Mouse (Mus musculus): ENCODE measurements at regions not wholly inside any gene's neighbourhood (a gene's known extent, or its start where the extent isn't known, plus 50 kb on each side); places are given as distances from the start of the nearest gene placed in this dataset.

- TF ChIP-seq CTCF (IDR thresholded peaks at IDR 0.05; ENCODE audit: borderline replicate concordance, extremely low read depth, insufficient read depth, insufficient read length) = no peak
- no peak for TF ChIP-seq POLR2A (IDR thresholded peaks at IDR 0.05; ENCODE audit: borderline replicate concordance, extremely low read depth, insufficient read depth, insufficient read length, poor library complexity, severe bottlenecking)
- no peak for DNase-seq (ENCODE audit: low read depth)
Measured at GRCm38 (mm10) chr4:10459603-10460002, 414.7 kb upstream of the 2610301B20Rik start.

GRCm38 (mm10) chr4:10480936-10481335, 393.4 kb upstream of the 2610301B20Rik start:
- TF ChIP-seq POLR2A (IDR thresholded peaks at IDR 0.05; ENCODE audit: borderline replicate concordance, extremely low read depth, insufficient read depth, insufficient read length, poor library complexity, severe bottlenecking) (no peak), CTCF (IDR thresholded peaks at IDR 0.05; ENCODE audit: borderline replicate concordance, extremely low read depth, insufficient read depth, insufficient read length) (no peak)
- DNase-seq (ENCODE audit: low read depth) = no peak

- DNase-seq (ENCODE audit: low read depth) = peak; percentile 35
- TF ChIP-seq CTCF (IDR thresholded peaks at IDR 0.05; ENCODE audit: borderline replicate concordance, extremely low read depth, insufficient read depth, insufficient read length) (peak; percentile 55; the same call in 1 of the 2 replicates), POLR2A (IDR thresholded peaks at IDR 0.05; ENCODE audit: borderline replicate concordance, extremely low read depth, insufficient read depth, insufficient read length, poor library complexity, severe bottlenecking) (no peak)
Measured at GRCm38 (mm10) chr4:10508163-10508821, 366.0 kb upstream of the 2610301B20Rik start.

- TF ChIP-seq POLR2A (IDR thresholded peaks at IDR 0.05; ENCODE audit: borderline replicate concordance, extremely low read depth, insufficient read depth, insufficient read length, poor library complexity, severe bottlenecking) (no peak), CTCF (IDR thresholded peaks at IDR 0.05; ENCODE audit: borderline replicate concordance, extremely low read depth, insufficient read depth, insufficient read length) (no peak)
- DNase-seq (ENCODE audit: low read depth) = no peak
Measured at GRCm38 (mm10) chr4:10510013-10510412, 364.3 kb upstream of the 2610301B20Rik start.

GRCm38 (mm10) chr4:10550711-10551305, 323.5 kb upstream of the 2610301B20Rik start:
- TF ChIP-seq CTCF (IDR thresholded peaks at IDR 0.05; ENCODE audit: borderline replicate concordance, extremely low read depth, insufficient read depth, insufficient read length) = no peak
- TF ChIP-seq POLR2A (IDR thresholded peaks at IDR 0.05; ENCODE audit: borderline replicate concordance, extremely low read depth, insufficient read depth, insufficient read length, poor library complexity, severe bottlenecking) = no peak
- DNase-seq (ENCODE audit: low read depth) = peak; percentile 48

GRCm38 (mm10) chr4:10553724-10554123, 320.6 kb upstream of the 2610301B20Rik start:
- TF ChIP-seq POLR2A (IDR thresholded peaks at IDR 0.05; ENCODE audit: borderline replicate concordance, extremely low read depth, insufficient read depth, insufficient read length, poor library complexity, severe bottlenecking) (no peak), CTCF (IDR thresholded peaks at IDR 0.05; ENCODE audit: borderline replicate concordance, extremely low read depth, insufficient read depth, insufficient read length) (no peak)
- DNase-seq (ENCODE audit: low read depth) = no peak

GRCm38 (mm10) chr4:10560078-10560477, 314.2 kb upstream of the 2610301B20Rik start:
- no peak for DNase-seq (ENCODE audit: low read depth)
- TF ChIP-seq POLR2A (IDR thresholded peaks at IDR 0.05; ENCODE audit: borderline replicate concordance, extremely low read depth, insufficient read depth, insufficient read length, poor library complexity, severe bottlenecking) = no peak
- TF ChIP-seq CTCF (IDR thresholded peaks at IDR 0.05; ENCODE audit: borderline replicate concordance, extremely low read depth, insufficient read depth, insufficient read length) = no peak

GRCm38 (mm10) chr4:10604513-10604912, 269.8 kb upstream of the 2610301B20Rik start:
- no peak for DNase-seq (ENCODE audit: low read depth)

GRCm38 (mm10) chr4:10607855-10608576, 266.3 kb upstream of the 2610301B20Rik start:
- TF ChIP-seq CTCF (IDR thresholded peaks at IDR 0.05; ENCODE audit: borderline replicate concordance, extremely low read depth, insufficient read depth, insufficient read length) (no peak), POLR2A (IDR thresholded peaks at IDR 0.05; ENCODE audit: borderline replicate concordance, extremely low read depth, insufficient read depth, insufficient read length, poor library complexity, severe bottlenecking) (no peak)
- no peak for DNase-seq (ENCODE audit: low read depth)

More at GRCm38 (mm10) chr4:10604513-10604912, 269.8 kb upstream of the 2610301B20Rik start:
- TF ChIP-seq POLR2A (IDR thresholded peaks at IDR 0.05; ENCODE audit: borderline replicate concordance, extremely low read depth, insufficient read depth, insufficient read length, poor library complexity, severe bottlenecking) = no peak
- TF ChIP-seq CTCF (IDR thresholded peaks at IDR 0.05; ENCODE audit: borderline replicate concordance, extremely low read depth, insufficient read depth, insufficient read length) = no peak

- no peak for TF ChIP-seq POLR2A (IDR thresholded peaks at IDR 0.05; ENCODE audit: borderline replicate concordance, extremely low read depth, insufficient read depth, insufficient read length, poor library complexity, severe bottlenecking)
- TF ChIP-seq CTCF (IDR thresholded peaks at IDR 0.05; ENCODE audit: borderline replicate concordance, extremely low read depth, insufficient read depth, insufficient read length) = no peak
- DNase-seq (ENCODE audit: low read depth) = no peak
Measured at GRCm38 (mm10) chr4:10610784-10611183, 263.5 kb upstream of the 2610301B20Rik start.
